Mouse (Mus musculus) MEL (cell line): Measurements from ENCODE around the gene Vps35l. TPM values are rescaled to one million over a fixed set of nuclear protein-coding genes. Genes with fewer than 3 reads are reported as not detected.

Experiments
- DNase-seq: peaks from one replicate; pipeline ENCODE4 v3.0.0; 2011; ENCODE audit warnings: low read depth, low spot score
- H3K27ac ChIP-seq: 2 replicates; pipeline ENCODE4 v1.5.1; 2012; ENCODE audit warnings: low read depth, mild to moderate bottlenecking, control low read depth, low read length, moderate library complexity; ENCODE audit not compliant: control insufficient read depth
- H3K27me3 ChIP-seq, 2 experiments: fragments of 150-350 bp in 1 of 2; sonication (generic) in 1 of 2; 2 replicates each; pipeline ENCODE4 v1.6.1; 2012; ENCODE audit warnings: low read length in 2 of 2, mild to moderate bottlenecking in 2 of 2, improper control_type of control experiment in 1 of 2, moderate library complexity in 1 of 2; ENCODE audit not compliant: insufficient read depth in 2 of 2, control insufficient read depth in 1 of 2
- H3K36me3 ChIP-seq, 2 experiments: 2 replicates each; pipeline ENCODE4 v1.6.1; 2012 to 2014; ENCODE audit warnings: low read length in 2 of 2, improper control_type of control experiment in 1 of 2, inconsistent platforms in 1 of 2, mild to moderate bottlenecking in 1 of 2; ENCODE audit not compliant: insufficient read depth in 2 of 2, control insufficient read depth in 1 of 2
- H3K4me1 ChIP-seq, 2 experiments: fragments of 150-350 bp in 1 of 2; sonication (generic) in 1 of 2; 2 replicates each; pipeline ENCODE4 v1.6.1; 2012; ENCODE audit warnings: low read length in 2 of 2, improper control_type of control experiment in 1 of 2, mild to moderate bottlenecking in 1 of 2; ENCODE audit not compliant: insufficient read depth in 2 of 2, control insufficient read depth in 1 of 2
- H3K4me3 ChIP-seq, 2 experiments: fragments of 150-350 bp in 1 of 2; sonication (generic) in 1 of 2; 2 replicates each; pipeline ENCODE4 v1.5.1; 2012; ENCODE audit warnings: low read depth in 2 of 2, low read length in 2 of 2, mild to moderate bottlenecking in 2 of 2, moderate library complexity in 2 of 2, control low read depth in 1 of 2, improper control_type of control experiment in 1 of 2; ENCODE audit not compliant: control insufficient read depth in 1 of 2, insufficient read depth in 1 of 2
- H3K79me2 ChIP-seq: 2 replicates; pipeline ENCODE4 v1.6.1; 2012; ENCODE audit warnings: mild to moderate bottlenecking, low read length, moderate library complexity; ENCODE audit not compliant: control insufficient read depth, poor library complexity, insufficient read depth
- H3K9ac ChIP-seq: 2 replicates; pipeline ENCODE4 v1.6.1; 2012; ENCODE audit warnings: low read depth, mild to moderate bottlenecking, control low read depth, low read length, moderate library complexity; ENCODE audit not compliant: control insufficient read depth, poor library complexity, severe bottlenecking
- H3K9me3 ChIP-seq: fragments of 150-350 bp; sonication (generic); replicated peaks from 2 replicates; pipeline ENCODE4 v1.6.1; 2012; ENCODE audit warnings: mild to moderate bottlenecking, low read length, improper control_type of control experiment, moderate library complexity; ENCODE audit not compliant: insufficient read depth
- BHLHE40 ChIP-seq: IDR thresholded peaks from 2 replicates; pipeline ENCODE4 v1.6.1; 2012; ENCODE audit warnings: low read depth, mild to moderate bottlenecking, inconsistent platforms, low read length, improper control_type of control experiment, borderline replicate concordance
- CHD2 ChIP-seq: IDR thresholded peaks from 2 replicates; pipeline ENCODE4 v1.6.1; 2011; ENCODE audit warnings: low read length, improper control_type of control experiment
- E2F4 ChIP-seq: IDR thresholded peaks from 2 replicates; pipeline ENCODE4 v1.6.1; 2011; ENCODE audit warnings: low read depth, low read length, improper control_type of control experiment, borderline replicate concordance
- ELF1 ChIP-seq: IDR thresholded peaks from 2 replicates; pipeline ENCODE4 v1.6.1; 2014; ENCODE audit warnings: low read depth, mild to moderate bottlenecking, inconsistent platforms, low read length, improper control_type of control experiment, moderate library complexity
- HCFC1 ChIP-seq: IDR thresholded peaks from 2 replicates; pipeline ENCODE4 v1.6.1; 2012; ENCODE audit warnings: low read depth, mild to moderate bottlenecking, inconsistent platforms, low read length, improper control_type of control experiment, moderate library complexity
- JUND ChIP-seq: IDR thresholded peaks from 2 replicates; pipeline ENCODE4 v1.6.1; 2011; ENCODE audit warnings: low read depth, mild to moderate bottlenecking, improper control_type of control experiment, low read length
- KAT2A ChIP-seq: conservative IDR thresholded peaks from 2 replicates; pipeline ENCODE4 v1.6.1; 2012; ENCODE audit warnings: low read depth, low read length, improper control_type of control experiment, inconsistent platforms
- MAFK ChIP-seq: IDR thresholded peaks from 2 replicates; pipeline ENCODE4 v1.6.1; 2011; ENCODE audit warnings: low read depth, mild to moderate bottlenecking, low read length, improper control_type of control experiment, borderline replicate concordance
- MAX ChIP-seq: IDR thresholded peaks from 2 replicates; pipeline ENCODE4 v1.6.1; 2011; ENCODE audit warnings: low read length, improper control_type of control experiment
- POLR2AphosphoS2 ChIP-seq: IDR thresholded peaks from 2 replicates; pipeline ENCODE4 v1.6.1; 2011; ENCODE audit warnings: low read length, improper control_type of control experiment
- POLR2AphosphoS5 ChIP-seq: IDR thresholded peaks from 2 replicates; pipeline ENCODE4 v1.6.1; 2012; ENCODE audit warnings: low read depth, borderline replicate concordance, mild to moderate bottlenecking, inconsistent platforms, low read length, moderate library complexity, mixed read lengths
- RAD21 ChIP-seq: IDR thresholded peaks from 2 replicates; pipeline ENCODE4 v1.6.1; 2011; ENCODE audit warnings: mild to moderate bottlenecking, low read depth, low read length, improper control_type of control experiment
- RCOR1 ChIP-seq: IDR thresholded peaks from 2 replicates; pipeline ENCODE4 v1.6.1; 2012; ENCODE audit warnings: low read depth, mild to moderate bottlenecking, inconsistent platforms, low read length, improper control_type of control experiment
- TAL1 ChIP-seq: IDR thresholded peaks from 2 replicates; pipeline ENCODE4 v1.6.1; 2012; ENCODE audit warnings: mild to moderate bottlenecking, inconsistent platforms, low read length, moderate library complexity, mixed read lengths
- TBP ChIP-seq: IDR thresholded peaks from 2 replicates; pipeline ENCODE4 v1.8.0; 2011; ENCODE audit warnings: low read depth, low read length, improper control_type of control experiment
- TCF12 ChIP-seq: IDR thresholded peaks from 2 replicates; pipeline ENCODE4 v1.6.1; 2014; ENCODE audit warnings: low read depth, mild to moderate bottlenecking, inconsistent platforms, low read length, improper control_type of control experiment, moderate library complexity
- USF2 ChIP-seq, 2 experiments: IDR thresholded peaks; 2 replicates each; pipeline ENCODE4 v1.6.1; 2011 to 2012; ENCODE audit warnings: improper control_type of control experiment in 2 of 2, low read length in 2 of 2, borderline replicate concordance in 1 of 2, inconsistent platforms in 1 of 2, low read depth in 1 of 2, mild to moderate bottlenecking in 1 of 2; ENCODE audit not compliant: insufficient read depth in 1 of 2
- ZC3H11A ChIP-seq: IDR thresholded peaks from 2 replicates; pipeline ENCODE4 v1.6.1; 2012; ENCODE audit warnings: low read depth, mild to moderate bottlenecking, inconsistent platforms, low read length, improper control_type of control experiment
- ZMIZ1 ChIP-seq: IDR thresholded peaks from 2 replicates; pipeline ENCODE4 v1.6.1; 2012; ENCODE audit warnings: low read depth, mild to moderate bottlenecking, inconsistent platforms, low read length, improper control_type of control experiment, moderate library complexity
- ZNF384 ChIP-seq: IDR thresholded peaks from 2 replicates; pipeline ENCODE4 v1.6.1; 2012; ENCODE audit warnings: low read depth, mild to moderate bottlenecking, inconsistent platforms, low read length, improper control_type of control experiment
- polyA plus RNA-seq, 2 experiments: library from polyadenylated mRNA; stranded (reverse) in 1 of 2; unstranded in 1 of 2; fragments of >175 nt in 1 of 2; fragments of >200 nt in 1 of 2; gene quantifications; 2 replicates each; pipeline versions ENCODE4 v1.2.1 to v1.2.4; 2012; ENCODE audit warnings: low replicate concordance in 2 of 2, low read depth in 1 of 2; ENCODE audit not compliant: insufficient read length in 2 of 2, insufficient read depth in 1 of 2, missing spikeins in 1 of 2
- total RNA-seq: library from RNA; depleted of rRNA; stranded (reverse); fragments of 300-350 nt; gene quantifications from 2 replicates; pipeline ENCODE4 v1.2.3, GENCODE M21; 2012

Vps35l gene
- total and polyA plus RNA-seq, 3 experiments, result 37.6 to 87.4 TPM; not detected in 1

GRCm38 (mm10) chr7:118705101-118705961 is 34.7 kb upstream of the Vps35l start, which contains the start of gene Gde1 (continued):
- no peak for TF ChIP-seq MAFK
- TF ChIP-seq POLR2AphosphoS5, result no peak
- no peak for TF ChIP-seq E2F4
- no peak; the same call in 1 of the 2 replicates for TF ChIP-seq POLR2AphosphoS2
- TF ChIP-seq BHLHE40, result peak; percentile 58; the same call in 1 of the 2 replicates
- TF ChIP-seq ZC3H11A, result no peak
- peak; percentile 78 for TF ChIP-seq HCFC1
- peak; percentile 68 for TF ChIP-seq MAX
- no peak for TF ChIP-seq JUND
- no peak for TF ChIP-seq TBP
- 0 out of 2 replicates have a peak, but pooled peaks have one; percentile 38 for TF ChIP-seq ZMIZ1
- TF ChIP-seq TAL1, result peak; percentile 49
- TF ChIP-seq RCOR1, result peak; percentile 48; the same call in 1 of the 2 replicates
- no peak for TF ChIP-seq ZNF384

GRCm38 (mm10) chr7:118706051-118706450 is 34.0 kb upstream of the Vps35l start:
- TF ChIP-seq RCOR1, result no peak
- TF ChIP-seq ZMIZ1, result no peak
- TF ChIP-seq USF2 (IDR thresholded peaks at IDR 0.05; ENCODE audit: borderline replicate concordance in 1 of 2, insufficient read depth in 1 of 2, low read depth in 1 of 2, low read length in 2 of 2), result no peak
- no peak for TF ChIP-seq ELF1
- no peak for TF ChIP-seq BHLHE40
- no peak for TF ChIP-seq KAT2A
- no peak for TF ChIP-seq CHD2
- TF ChIP-seq TCF12, result no peak
- TF ChIP-seq RAD21, result no peak
- no peak for TF ChIP-seq MAX
- TF ChIP-seq, all 39 proteins: peak for 0
- Histone ChIP-seq H3K9ac (peak overlapping the region; percentile 77), H3K36me3 (peaks cover 0 to 25% of the 10 kb centered on the region in 2 experiments; a peak in 2 of 4 replicates), H3K79me2 (peaks cover 4% of the 10 kb centered on the region), H3K27me3 (no peaks in the 10 kb centered on the region), H3K27ac (no peak overlapping the region), H3K9me3 (no peaks in the 10 kb centered on the region), H3K4me1 (peaks cover 4 to 22% of the 10 kb centered on the region in 2 experiments), H3K4me3 (peak overlapping the region; percentile 15 to 74; a peak in 2 of 4 replicates)
- DNase-seq, result no peak
